Mouse (Mus musculus): Measurements from ENCODE around the gene Aoah. TPM values are rescaled to one million over a fixed set of nuclear protein-coding genes. Genes with fewer than 3 reads are reported as not detected.

Aoah gene
- polyA plus RNA-seq, 1 experiment from 2014 or later = 1.1 TPM

DNA sequence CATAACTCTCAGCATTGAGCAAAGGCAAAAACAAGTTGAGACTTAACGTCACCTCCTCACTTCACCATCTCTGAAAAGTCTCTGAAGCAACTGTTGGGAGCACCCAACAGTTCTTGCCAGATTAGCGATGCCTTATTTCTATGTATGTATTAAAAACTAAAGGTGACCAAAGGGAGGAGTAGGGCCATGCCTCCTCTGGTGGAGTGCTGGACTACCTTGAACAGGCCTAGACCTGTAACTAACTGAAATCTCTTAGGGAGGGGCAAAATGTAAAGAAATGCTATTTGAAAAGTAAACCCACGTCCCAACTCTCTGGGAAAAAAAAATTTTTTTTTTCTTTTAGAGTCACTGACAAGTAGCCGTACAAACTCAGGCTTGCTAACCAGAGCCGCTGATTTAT lies 211.3 kb downstream of the Aoah start:
- H3K4me3 ChIP-seq (replicated peaks) = no peak overlapping the region
- no peaks in the 10 kb centered on the region for H3K4me1 ChIP-seq (replicated peaks)
- no peak overlapping the region for H3K4me2 ChIP-seq
- 72% methylated on average over 5 of the region's 5 CpGs for WGBS (ENCODE audit: insufficient replicate concordance)
- no peak for ATAC-seq (ENCODE audit: low read depth)
- H3K9me3 ChIP-seq (replicated peaks) = no peaks in the 10 kb centered on the region
- H3K27me3 ChIP-seq = no peaks in the 10 kb centered on the region
- no peak for DNase-seq
- no peak overlapping the region for H3K27ac ChIP-seq
- H3K9ac ChIP-seq = no peak overlapping the region
- H3K36me3 ChIP-seq = no peaks in the 10 kb centered on the region

DNA sequence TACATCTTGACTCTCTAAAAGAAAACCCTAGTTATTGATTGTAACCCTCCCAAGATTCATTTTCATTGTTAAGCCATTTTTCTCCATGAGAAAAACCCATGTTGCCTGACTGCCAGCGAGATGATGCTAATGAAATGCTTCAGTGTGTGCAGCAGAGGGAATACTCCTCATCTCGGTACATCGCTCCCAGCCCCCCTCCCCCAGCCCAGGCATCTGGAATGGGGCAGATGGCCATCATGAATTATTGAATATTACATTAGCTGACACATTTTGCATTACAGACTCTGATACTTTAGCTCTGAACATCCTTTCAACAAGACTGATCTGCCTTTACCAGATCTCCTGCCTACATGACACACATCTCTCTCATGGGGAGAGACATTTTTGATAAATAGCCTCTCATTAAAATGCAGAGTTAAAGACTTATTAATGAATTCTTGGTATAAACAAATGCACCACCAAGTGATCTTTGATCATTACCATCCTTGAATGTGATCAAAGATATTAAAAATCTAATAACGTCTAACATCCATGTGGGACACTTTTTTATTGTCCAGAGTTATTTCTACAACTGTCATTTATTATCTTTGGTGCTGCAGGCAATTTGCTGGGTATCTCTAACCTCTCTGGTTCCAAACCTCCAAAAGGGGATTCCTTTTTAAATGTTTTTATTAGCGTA lies 211.9 kb downstream of the Aoah start:
- Histone ChIP-seq H3K27me3 (no peaks in the 10 kb centered on the region), H3K9me3 (replicated peaks) (no peaks in the 10 kb centered on the region), H3K4me2 (no peak overlapping the region), H3K36me3 (no peaks in the 10 kb centered on the region), H3K9ac (no peak overlapping the region), H3K4me1 (replicated peaks) (no peaks in the 10 kb centered on the region), H3K4me3 (replicated peaks) (no peak overlapping the region), H3K27ac (no peak overlapping the region)
- WGBS (ENCODE audit: insufficient replicate concordance) = 73% methylated on average over 5 of the region's 5 CpGs
- ATAC-seq (ENCODE audit: low read depth) = no peak
- no peak for DNase-seq

DNA sequence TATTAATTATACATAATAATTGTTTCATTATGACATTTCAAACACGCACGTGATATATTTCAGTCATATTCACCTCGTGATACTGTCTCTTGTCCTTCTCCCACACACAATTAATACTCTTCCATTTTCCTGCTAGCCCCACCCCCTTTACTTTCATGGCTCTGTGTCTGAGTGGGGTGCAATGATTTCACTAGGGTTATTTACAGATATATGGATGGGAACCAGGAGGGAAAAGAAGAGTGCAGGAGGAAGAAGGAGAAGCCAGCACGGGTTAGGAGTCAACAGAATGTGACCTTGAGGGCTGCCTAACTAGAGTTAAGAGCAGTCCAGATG lies 212.4 kb downstream of the Aoah start:
- H3K4me1 ChIP-seq (replicated peaks) = no peaks in the 10 kb centered on the region

DNA sequence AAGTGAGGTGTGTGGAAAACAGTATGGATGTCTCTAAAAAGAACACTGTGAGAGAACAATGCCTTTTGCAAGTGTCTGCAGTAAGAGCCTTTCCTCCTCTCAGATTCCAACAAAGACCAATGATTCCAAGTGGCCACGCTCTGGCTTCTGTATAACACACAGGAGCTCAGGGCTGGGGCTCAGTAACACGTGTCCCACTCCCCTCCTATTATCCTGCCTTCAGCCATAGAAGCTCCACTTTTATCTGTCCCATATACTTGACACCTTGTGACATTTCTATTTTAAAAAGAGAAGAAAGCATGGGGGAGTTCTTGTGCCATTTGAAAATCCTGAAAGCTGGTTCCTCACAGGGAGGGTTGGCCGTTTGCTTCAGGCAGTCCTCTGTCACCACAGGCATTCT lies 219.7 kb downstream of the Aoah start:
- ATAC-seq (ENCODE audit: low read depth) (no peak), DNase-seq (no peak)
- no peak overlapping the region for H3K4me2 ChIP-seq
- H3K4me1 ChIP-seq (replicated peaks) = no peaks in the 10 kb centered on the region
- no peaks in the 10 kb centered on the region for H3K27me3 ChIP-seq
- no peak overlapping the region for H3K27ac ChIP-seq
- 54% methylated on average over 3 of the region's 3 CpGs for WGBS (ENCODE audit: insufficient replicate concordance)
- no peak overlapping the region for H3K4me3 ChIP-seq (replicated peaks)
- no peaks in the 10 kb centered on the region for H3K36me3 ChIP-seq
- no peaks in the 10 kb centered on the region for H3K9me3 ChIP-seq (replicated peaks)
- no peak overlapping the region for H3K9ac ChIP-seq

More for the DNA sequence above, 212.4 kb downstream of the Aoah start:
- H3K4me2 ChIP-seq = no peak overlapping the region
- H3K9ac ChIP-seq = no peak overlapping the region
- no peaks in the 10 kb centered on the region for H3K9me3 ChIP-seq (replicated peaks)
- DNase-seq (no peak), ATAC-seq (ENCODE audit: low read depth) (no peak)
- 64% methylated on average over 4 of the region's 4 CpGs for WGBS (ENCODE audit: insufficient replicate concordance)
- H3K4me3 ChIP-seq (replicated peaks) = no peak overlapping the region
- H3K36me3 ChIP-seq = no peaks in the 10 kb centered on the region
- no peak overlapping the region for H3K27ac ChIP-seq
- H3K27me3 ChIP-seq = no peaks in the 10 kb centered on the region

DNA sequence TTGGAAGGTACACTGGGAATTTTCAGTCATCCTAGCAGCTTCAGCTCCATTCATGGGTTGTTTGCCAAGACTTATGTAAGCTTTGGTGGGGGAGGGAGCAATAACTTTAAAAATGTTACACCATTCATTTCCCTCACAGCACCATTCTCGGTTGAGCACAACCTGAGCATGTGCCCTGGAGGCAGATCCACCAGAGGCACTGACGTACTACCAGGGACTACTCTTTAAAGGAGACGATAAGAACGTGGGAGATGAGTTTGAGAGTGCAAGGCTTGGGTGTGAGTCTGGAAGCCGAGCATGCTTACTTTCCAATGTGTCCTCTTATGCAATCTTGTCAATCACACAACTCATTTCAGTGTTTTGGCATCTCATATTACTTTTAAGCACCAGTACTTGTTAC lies 230.9 kb downstream of the Aoah start:
- Histone ChIP-seq H3K4me3 (replicated peaks) (no peak overlapping the region), H3K9ac (no peak overlapping the region), H3K9me3 (replicated peaks) (no peaks in the 10 kb centered on the region), H3K4me2 (no peak overlapping the region), H3K27me3 (no peaks in the 10 kb centered on the region), H3K4me1 (replicated peaks) (no peaks in the 10 kb centered on the region), H3K27ac (no peak overlapping the region), H3K36me3 (no peaks in the 10 kb centered on the region)
- 61% methylated on average over 5 of the region's 5 CpGs for WGBS (ENCODE audit: insufficient replicate concordance)
- DNase-seq = no peak
- no peak for ATAC-seq (ENCODE audit: low read depth)

DNA sequence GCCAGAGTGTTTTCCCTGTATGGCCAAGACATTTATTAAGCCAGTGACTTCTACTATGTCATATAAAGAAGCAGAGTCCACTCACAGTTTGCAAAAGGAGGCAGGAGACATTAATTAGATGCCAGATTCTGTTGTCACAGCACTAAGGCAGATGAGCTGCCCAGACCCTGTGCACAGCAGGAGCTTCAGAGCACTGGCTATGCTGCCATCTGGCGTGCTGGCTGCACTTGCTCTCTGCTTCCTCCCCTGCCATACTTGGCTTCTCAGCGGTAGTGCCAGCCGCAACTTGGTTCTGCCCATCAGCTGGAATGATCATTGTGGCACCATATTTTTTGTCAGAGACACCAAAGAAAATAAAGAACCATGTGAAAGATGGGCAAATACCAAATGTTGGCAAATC lies 239.3 kb downstream of the Aoah start:
- DNase-seq = no peak
- no peaks in the 10 kb centered on the region for H3K9me3 ChIP-seq (replicated peaks)
- H3K27me3 ChIP-seq = no peaks in the 10 kb centered on the region
- WGBS (ENCODE audit: insufficient replicate concordance) = 64% methylated on average over 3 of the region's 3 CpGs
- no peak overlapping the region for H3K27ac ChIP-seq
- ATAC-seq (ENCODE audit: low read depth) = no peak
- no peak overlapping the region for H3K9ac ChIP-seq
- no peaks in the 10 kb centered on the region for H3K4me1 ChIP-seq (replicated peaks)
- no peak overlapping the region for H3K4me2 ChIP-seq
- no peaks in the 10 kb centered on the region for H3K36me3 ChIP-seq
- no peak overlapping the region for H3K4me3 ChIP-seq (replicated peaks)

DNA sequence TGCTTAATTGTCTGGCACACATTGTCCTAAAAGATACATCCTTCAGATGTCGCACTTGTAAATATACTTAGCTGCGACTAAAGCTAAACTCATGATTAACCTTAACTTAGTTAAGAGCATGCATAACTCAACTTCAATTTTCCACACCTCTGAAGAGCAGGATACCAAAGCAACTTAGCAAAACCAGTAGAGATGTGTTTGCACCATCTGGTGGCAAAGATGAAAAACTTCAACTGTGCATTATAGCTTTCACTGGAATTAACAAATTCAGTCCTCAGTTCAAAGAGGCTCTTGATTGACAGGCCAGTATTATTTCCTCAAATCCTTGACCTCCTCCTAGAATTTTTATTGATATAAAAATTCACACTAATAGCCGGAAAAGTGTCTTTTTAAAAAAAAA lies 241.1 kb downstream of the Aoah start:
- Histone ChIP-seq H3K27ac (no peak overlapping the region), H3K4me3 (replicated peaks) (no peak overlapping the region), H3K9ac (no peak overlapping the region), H3K27me3 (no peaks in the 10 kb centered on the region), H3K4me1 (replicated peaks) (no peaks in the 10 kb centered on the region), H3K36me3 (no peaks in the 10 kb centered on the region), H3K4me2 (no peak overlapping the region), H3K9me3 (replicated peaks) (no peaks in the 10 kb centered on the region)
- ATAC-seq (ENCODE audit: low read depth) (no peak), DNase-seq (no peak)
- 59% methylated on average over 3 of the region's 3 CpGs for WGBS (ENCODE audit: insufficient replicate concordance)

DNA sequence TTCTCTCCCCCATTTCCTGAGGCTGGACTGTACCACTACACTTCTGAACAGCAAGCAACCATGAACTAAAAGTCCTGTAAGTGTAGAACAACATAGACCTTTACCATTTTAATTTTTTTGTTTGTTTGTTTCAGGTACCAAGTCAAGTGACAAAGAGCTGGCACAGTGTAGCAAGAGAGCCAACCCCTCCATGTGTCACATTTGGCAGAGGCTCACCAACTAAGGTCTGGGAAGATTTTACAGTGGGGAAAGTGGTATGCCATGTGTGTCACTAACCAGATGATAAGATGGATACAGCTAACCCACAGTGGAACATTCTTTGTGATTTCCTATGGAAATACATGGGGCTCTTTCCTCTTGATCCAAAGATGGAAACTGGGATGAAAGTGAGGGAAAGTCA lies 242.1 kb downstream of the Aoah start:
- no peak for DNase-seq
- H3K27me3 ChIP-seq = no peaks in the 10 kb centered on the region
- H3K9me3 ChIP-seq (replicated peaks) = no peaks in the 10 kb centered on the region
- H3K27ac ChIP-seq = no peak overlapping the region
- no peak overlapping the region for H3K4me2 ChIP-seq
- H3K4me3 ChIP-seq (replicated peaks) = no peak overlapping the region
- H3K36me3 ChIP-seq = no peaks in the 10 kb centered on the region
- no peaks in the 10 kb centered on the region for H3K4me1 ChIP-seq (replicated peaks)
- H3K9ac ChIP-seq = no peak overlapping the region
- ATAC-seq (ENCODE audit: low read depth) = no peak

DNA sequence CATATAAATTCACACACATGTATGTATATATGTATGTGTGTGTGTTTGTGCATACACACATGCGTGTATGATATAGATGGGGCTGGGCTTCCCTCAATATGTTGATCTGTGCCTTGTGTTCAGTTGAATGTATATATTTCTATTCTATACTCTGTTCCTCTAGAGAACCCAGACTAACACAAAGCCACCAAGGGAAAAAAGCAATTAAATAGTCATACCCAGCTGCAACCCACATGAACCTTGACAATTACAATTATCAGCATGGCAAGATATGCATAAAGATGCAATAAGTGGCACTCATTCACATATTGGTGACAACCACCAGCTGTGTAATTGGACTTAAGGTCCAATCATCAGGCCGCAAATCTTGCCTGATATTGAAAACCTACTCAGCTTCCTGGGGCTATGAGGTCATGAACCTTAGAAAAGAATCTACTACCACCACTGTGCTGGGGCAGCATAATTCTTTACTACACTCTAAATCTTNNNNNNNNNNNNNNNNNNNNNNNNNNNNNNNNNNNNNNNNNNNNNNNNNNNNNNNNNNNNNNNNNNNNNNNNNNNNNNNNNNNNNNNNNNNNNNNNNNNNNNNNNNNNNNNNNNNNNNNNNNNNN lies 246.8 kb downstream of the Aoah start:
- Histone ChIP-seq H3K36me3 (no peaks in the 10 kb centered on the region), H3K4me2 (no peak overlapping the region), H3K27ac (no peak overlapping the region), H3K9ac (no peak overlapping the region), H3K4me1 (replicated peaks) (no peaks in the 10 kb centered on the region), H3K9me3 (replicated peaks) (no peaks in the 10 kb centered on the region), H3K4me3 (replicated peaks) (no peak overlapping the region), H3K27me3 (no peaks in the 10 kb centered on the region)
- ATAC-seq (ENCODE audit: low read depth) (no peak), DNase-seq (no peak)
- WGBS (ENCODE audit: insufficient replicate concordance) = 85% methylated on average over 2 of the region's 2 CpGs

DNA sequence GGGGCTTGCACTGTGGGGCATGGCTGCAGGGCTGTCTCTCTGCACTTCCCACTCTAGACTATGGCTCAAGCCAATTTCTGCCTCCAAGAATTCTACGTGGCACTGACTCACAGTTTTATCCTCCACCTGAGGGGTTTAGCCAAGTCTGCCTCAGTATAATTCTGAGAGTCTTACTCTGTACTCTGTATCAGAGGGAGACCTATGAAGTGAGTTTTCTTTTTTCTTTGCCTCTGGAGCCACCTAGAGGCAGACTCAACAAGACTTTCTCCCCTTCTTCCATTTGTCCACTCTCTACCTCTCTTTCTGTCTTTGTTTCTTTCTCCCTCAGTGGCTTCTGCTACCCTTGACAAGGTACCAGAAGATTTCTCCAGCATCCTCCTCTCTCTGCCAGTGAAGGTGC lies 256.2 kb downstream of the Aoah start:
- no peaks in the 10 kb centered on the region for H3K36me3 ChIP-seq
- DNase-seq (no peak), ATAC-seq (ENCODE audit: low read depth) (no peak)
- no peak overlapping the region for H3K9ac ChIP-seq
- H3K9me3 ChIP-seq (replicated peaks) = no peaks in the 10 kb centered on the region
- no peak overlapping the region for H3K4me3 ChIP-seq (replicated peaks)
- 44% methylated on average over 1 of the region's 1 CpGs for WGBS (ENCODE audit: insufficient replicate concordance)
- H3K4me1 ChIP-seq (replicated peaks) = no peaks in the 10 kb centered on the region
- H3K27me3 ChIP-seq = no peaks in the 10 kb centered on the region
- H3K4me2 ChIP-seq = no peak overlapping the region
- H3K27ac ChIP-seq = no peak overlapping the region

DNA sequence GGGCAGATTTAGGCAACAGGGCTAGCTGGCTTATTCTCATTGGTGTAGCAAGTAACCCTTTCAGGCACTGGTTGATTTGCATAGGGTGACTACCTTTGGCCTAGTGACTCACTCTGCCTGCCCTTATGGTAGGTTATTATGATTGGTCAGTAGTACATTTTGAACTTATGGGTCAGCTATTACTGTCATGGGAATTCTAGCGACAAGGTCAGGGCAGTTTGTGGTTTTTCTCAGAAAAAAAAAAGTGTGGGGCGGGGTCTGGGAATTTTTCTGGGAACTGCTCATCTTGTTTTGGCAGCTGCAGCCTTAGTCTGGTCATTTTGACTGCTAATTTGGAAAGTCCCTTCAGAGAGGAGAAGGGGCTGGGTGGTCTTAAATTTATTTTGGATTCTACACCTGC lies 272.1 kb downstream of the Aoah start:
- Histone ChIP-seq H3K27me3 (no peaks in the 10 kb centered on the region), H3K27ac (no peak overlapping the region), H3K4me3 (replicated peaks) (no peak overlapping the region), H3K36me3 (no peaks in the 10 kb centered on the region), H3K4me1 (replicated peaks) (no peaks in the 10 kb centered on the region), H3K9me3 (replicated peaks) (no peaks in the 10 kb centered on the region), H3K4me2 (no peak overlapping the region), H3K9ac (no peak overlapping the region)
- ATAC-seq (ENCODE audit: low read depth) (no peak), DNase-seq (no peak)
- WGBS (ENCODE audit: insufficient replicate concordance) = 58% methylated on average over 2 of the region's 2 CpGs

DNA sequence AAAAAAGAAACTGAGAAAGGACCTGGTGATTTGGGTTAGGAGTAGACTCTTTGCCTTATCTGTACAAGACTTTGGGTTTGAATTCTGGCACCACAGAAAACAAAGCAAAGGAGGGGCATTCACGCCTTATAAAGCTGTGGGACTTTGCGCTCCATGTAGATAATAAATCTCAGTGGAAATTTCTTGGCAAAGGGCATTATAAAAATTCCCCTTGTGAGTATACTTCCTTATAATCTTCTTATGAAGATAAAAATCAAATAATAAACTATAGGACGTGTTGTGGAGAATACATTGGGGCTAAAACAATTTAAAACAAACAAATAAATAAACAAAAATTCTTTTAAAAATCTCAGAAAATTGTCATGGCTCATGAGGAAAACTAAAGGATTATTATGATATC lies 280.9 kb downstream of the Aoah start, which contains the start of gene Olfr1370:
Olfr1370 (minus strand) TSS at position 101 of the 400 bp plus-strand sequence.
- 57% methylated on average over 3 of the region's 3 CpGs for WGBS (ENCODE audit: insufficient replicate concordance)
- Histone ChIP-seq H3K27ac (no peak within 1 kb of the TSS), H3K9me3 (replicated peaks) (no peaks in the 10 kb centered on the region), H3K36me3 (no peaks in the 10 kb centered on the region), H3K9ac (no peak within 1 kb of the TSS), H3K4me1 (replicated peaks) (no peaks in the 10 kb centered on the region), H3K4me3 (replicated peaks) (no peak within 1 kb of the TSS), H3K4me2 (no peak within 1 kb of the TSS), H3K27me3 (no peaks in the 10 kb centered on the region)
- ATAC-seq (ENCODE audit: low read depth) = no peak
- no peak for DNase-seq

Measured in liver, embryonic 13.5 days (tissue).